Mouse (Mus musculus) intestine, embryonic 16.5 days (tissue): Measurements from ENCODE around the gene Armc10. TPM values are rescaled to one million over a fixed set of nuclear protein-coding genes. Genes with fewer than 3 reads are reported as not detected.
"Not testable (repeated sequence)": the region's sequence is repeated elsewhere in the genome, so short reads cannot be mapped to it uniquely, and the experiment has no call there.

ENCODE experiments used
- ATAC-seq: fragments of 200-750 bp; cut with Nextera tagmentation; 2 replicates; pipeline ENCODE4 v1.8.0; 2017; ENCODE audit warnings: moderate TSS enrichment, moderate library complexity
- H3K27ac ChIP-seq: fragments of 300-500 bp; sonication (generic); 2 replicates; pipeline ENCODE4 v1.5.1; 2014; ENCODE audit warnings: mild to moderate bottlenecking, low read length
- H3K27me3 ChIP-seq: fragments of 300-500 bp; sonication (generic); replicated peaks from 2 replicates; pipeline ENCODE4 v1.6.1; 2014; ENCODE audit warnings: low read length, control low read depth, mixed read lengths; ENCODE audit not compliant: control insufficient read depth, insufficient read depth
- H3K36me3 ChIP-seq: fragments of 300-500 bp; sonication (generic); 2 replicates; pipeline ENCODE4 v1.6.1; 2014; ENCODE audit warnings: low read length, control low read depth; ENCODE audit not compliant: control insufficient read depth, insufficient read depth
- H3K4me1 ChIP-seq: fragments of 300-500 bp; sonication (generic); 2 replicates; pipeline ENCODE4 v1.6.1; 2014; ENCODE audit warnings: low read length, control low read depth, mixed read lengths; ENCODE audit not compliant: control insufficient read depth, insufficient read depth
- H3K4me2 ChIP-seq: fragments of 300-500 bp; sonication (generic); 2 replicates; pipeline ENCODE4 v1.6.1; 2014; ENCODE audit warnings: low read depth, low read length, control low read depth
- H3K4me3 ChIP-seq: fragments of 300-500 bp; sonication (generic); 2 replicates; pipeline ENCODE4 v1.5.1; 2014; ENCODE audit warnings: mild to moderate bottlenecking, low read length
- H3K9ac ChIP-seq: fragments of 300-500 bp; sonication (generic); 2 replicates; pipeline ENCODE4 v1.6.1; 2014; ENCODE audit warnings: low read depth, low read length
- H3K9me3 ChIP-seq: fragments of 300-500 bp; sonication (generic); 2 replicates; pipeline ENCODE4 v1.6.1; 2016; ENCODE audit warnings: low read length, control low read depth; ENCODE audit not compliant: control insufficient read depth
- WGBS: fragments of 180-500 bp; shearing (Covaris S2); extraction: QIAGEN DNeasy Blood & Tissue Kit; methylation state at CpG from one replicate; pipeline ENCODE4 v1.1.7; 2014; 5-methylcytosine and 5-hydroxymethylcytosine counted together
- polyA plus RNA-seq: library from polyadenylated mRNA; unstranded; fragments of >200 nt; fragmentation: Nextera tagmentation; extraction: Ambion mirVana; gene quantifications from 2 replicates; pipeline ENCODE4 v1.2.1, GENCODE M21; 2015

Armc10 gene
- polyA plus RNA-seq, 1 experiment from 2014 or later: 31.2 TPM

DNA sequence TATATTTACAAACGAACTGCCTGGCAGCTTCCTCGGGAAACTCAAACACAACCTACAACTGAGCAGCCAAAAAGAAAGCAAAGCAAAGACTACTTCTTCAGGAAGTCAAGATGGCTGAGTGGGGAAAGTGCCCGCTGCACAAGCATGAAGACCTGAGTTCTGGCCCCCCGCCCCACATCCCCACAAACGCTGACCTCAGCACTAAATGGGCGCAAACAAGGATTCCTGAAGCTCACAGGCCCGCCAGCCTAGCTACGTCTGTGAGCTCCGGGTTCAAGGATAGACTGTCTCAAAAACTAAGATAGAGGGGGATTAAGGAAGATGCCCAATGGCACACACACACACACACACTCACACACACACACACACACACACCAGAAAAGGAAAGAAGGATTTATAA is 32.8 kb downstream of the Armc10 start:
- Histone ChIP-seq H3K36me3 (peaks cover 6% of the 10 kb centered on the region), H3K9me3 (no peaks in the 10 kb centered on the region), H3K27ac (no peak overlapping the region), H3K4me2 (no peak overlapping the region), H3K4me3 (no peak overlapping the region), H3K4me1 (0 out of 2 replicates have a peak, but pooled peaks cover 1% of the 10 kb centered on the region), H3K9ac (no peak overlapping the region), H3K27me3 (no peaks in the 10 kb centered on the region)
- ATAC-seq: no peak
- WGBS: 96% methylated on average over 9 of the region's 9 CpGs

DNA sequence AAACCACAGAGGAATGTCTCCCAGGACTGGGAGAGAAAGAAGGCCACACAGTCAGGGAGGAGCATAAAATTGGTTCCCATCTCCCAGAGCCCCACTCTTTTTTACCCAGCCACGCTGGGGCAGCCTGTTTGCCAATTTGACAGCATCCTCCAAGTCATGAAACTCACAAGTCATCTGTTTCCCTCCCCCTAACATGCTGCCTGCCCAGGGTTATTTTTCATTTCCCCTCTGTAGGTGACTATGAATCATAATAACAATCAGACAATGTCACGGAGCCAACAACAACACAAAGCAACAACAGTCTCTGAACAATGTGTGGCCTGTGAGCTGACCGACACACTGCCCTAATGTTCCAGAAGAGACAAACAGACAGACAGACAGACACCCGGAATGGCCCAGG is 34.4 kb downstream of the Armc10 start:
- Histone ChIP-seq H3K4me1 (no peaks in the 10 kb centered on the region), H3K27me3 (no peaks in the 10 kb centered on the region), H3K36me3 (peaks cover 6% of the 10 kb centered on the region), H3K27ac (no peak overlapping the region), H3K4me2 (no peak overlapping the region), H3K9ac (no peak overlapping the region), H3K4me3 (no peak overlapping the region), H3K9me3 (0 out of 2 replicates have a peak, but pooled peaks cover 2% of the 10 kb centered on the region)
- ATAC-seq: no peak
- 68% methylated on average over 4 of the region's 4 CpGs for WGBS

DNA sequence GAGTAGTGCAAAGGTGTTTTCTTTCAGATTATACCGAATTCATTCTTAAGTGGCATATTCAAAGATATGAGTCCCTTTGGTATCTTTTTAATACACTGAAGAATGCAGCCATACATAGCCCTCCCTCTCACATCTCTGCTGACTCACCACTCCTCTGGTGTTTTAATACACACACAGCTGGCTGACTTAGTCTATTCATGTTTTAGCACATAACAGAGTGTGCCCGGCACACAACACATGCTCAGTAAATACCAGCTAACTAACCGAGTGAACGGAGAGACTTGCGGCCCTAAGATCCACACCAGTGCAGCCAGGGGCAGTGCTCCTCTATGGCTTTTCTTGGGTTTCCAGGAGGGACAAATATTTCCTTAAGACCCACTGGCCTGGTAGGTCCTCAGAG is 35.3 kb downstream of the Armc10 start:
- Histone ChIP-seq H3K4me3 (no peak overlapping the region), H3K36me3 (no peaks in the 10 kb centered on the region), H3K27me3 (no peaks in the 10 kb centered on the region), H3K9ac (no peak overlapping the region), H3K4me2 (no peak overlapping the region), H3K4me1 (no peaks in the 10 kb centered on the region), H3K9me3 (0 out of 2 replicates have a peak, but pooled peaks cover 2% of the 10 kb centered on the region), H3K27ac (no peak overlapping the region)
- ATAC-seq: no peak
- WGBS: 77% methylated on average over 5 of the region's 5 CpGs

DNA sequence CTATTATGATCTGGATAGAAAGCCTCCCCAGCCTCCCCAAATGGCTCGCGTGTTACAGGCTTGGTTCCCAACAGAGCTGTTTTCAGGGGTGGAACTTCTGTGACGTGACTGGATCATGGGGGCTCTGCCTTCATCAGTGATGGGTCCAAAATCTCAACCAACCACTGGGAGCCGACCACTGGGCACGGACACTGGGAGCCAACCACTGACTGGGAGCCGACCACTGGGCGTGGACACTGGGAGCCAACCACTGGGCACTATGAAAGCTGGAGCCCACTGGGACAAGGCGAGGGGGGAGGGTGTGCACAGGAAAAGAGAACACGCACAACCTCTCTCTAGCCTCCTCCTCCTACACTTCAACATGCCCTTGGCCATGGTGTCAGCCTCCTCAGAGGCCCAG is 38.2 kb downstream of the Armc10 start:
- Histone ChIP-seq H3K4me1 (no peaks in the 10 kb centered on the region), H3K4me3 (no peak overlapping the region), H3K36me3 (no peaks in the 10 kb centered on the region), H3K27me3 (no peaks in the 10 kb centered on the region), H3K9me3 (0 out of 2 replicates have a peak, but pooled peaks cover 2% of the 10 kb centered on the region), H3K4me2 (no peak overlapping the region), H3K9ac (no peak overlapping the region), H3K27ac (no peak overlapping the region)
- ATAC-seq: no peak
- 92% methylated on average over 9 of the region's 9 CpGs for WGBS

DNA sequence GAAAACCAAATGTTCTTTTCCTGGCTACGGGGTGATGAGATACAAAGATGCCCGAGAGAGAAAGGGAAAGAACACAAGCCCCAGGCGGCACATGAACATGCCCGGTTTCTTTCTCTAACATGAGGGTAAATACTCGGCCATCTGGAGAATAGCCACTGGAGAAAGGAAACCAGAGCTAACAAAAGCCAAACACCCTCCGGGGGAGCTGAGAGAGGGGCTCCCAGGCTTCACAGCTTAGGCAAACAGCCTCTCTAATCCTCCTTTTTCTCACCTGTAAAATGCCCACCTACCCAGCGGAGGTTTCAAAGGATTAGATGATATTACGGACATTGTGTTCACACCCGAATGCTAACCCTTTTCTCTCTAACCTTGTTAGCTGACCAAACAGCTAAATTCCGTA is 39.4 kb downstream of the Armc10 start:
- 67% methylated on average over 10 of the region's 10 CpGs for WGBS
- H3K4me2 ChIP-seq: no peak overlapping the region

DNA sequence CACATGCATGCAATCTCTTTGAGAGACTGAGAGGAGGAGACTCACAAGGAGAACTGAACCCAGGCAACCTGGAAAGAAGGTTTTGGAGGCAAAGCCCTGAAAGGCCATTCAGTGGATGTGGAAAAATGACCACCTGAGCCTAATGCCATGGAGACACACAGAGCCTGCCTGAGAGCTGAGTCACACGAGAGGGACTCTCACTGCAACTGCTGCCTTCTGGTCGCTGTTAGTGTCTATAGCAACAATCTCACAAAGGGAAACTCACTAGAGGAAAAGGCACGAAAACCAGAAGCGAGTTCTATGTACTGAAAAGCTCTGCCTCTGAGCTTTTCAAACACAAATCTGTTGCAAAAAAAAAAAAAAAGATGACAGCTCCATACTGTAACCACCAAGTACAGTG is 41.4 kb downstream of the Armc10 start:
- Histone ChIP-seq H3K4me3 (no peak overlapping the region), H3K4me2 (no peak overlapping the region), H3K36me3 (no peaks in the 10 kb centered on the region), H3K4me1 (no peaks in the 10 kb centered on the region), H3K27me3 (no peaks in the 10 kb centered on the region), H3K9me3 (0 out of 2 replicates have a peak, but pooled peaks cover 2% of the 10 kb centered on the region), H3K27ac (no peak overlapping the region), H3K9ac (no peak overlapping the region)
- no peak for ATAC-seq
- 57% methylated on average over 4 of the region's 4 CpGs for WGBS

More for the DNA sequence above, 39.4 kb downstream of the Armc10 start:
- 0 out of 2 replicates have a peak, but pooled peaks cover 2% of the 10 kb centered on the region for H3K9me3 ChIP-seq
- H3K9ac ChIP-seq: no peak overlapping the region
- no peaks in the 10 kb centered on the region for H3K27me3 ChIP-seq
- no peak for ATAC-seq
- H3K4me3 ChIP-seq: no peak overlapping the region
- no peaks in the 10 kb centered on the region for H3K4me1 ChIP-seq
- H3K36me3 ChIP-seq: no peaks in the 10 kb centered on the region
- H3K27ac ChIP-seq: no peak overlapping the region

DNA sequence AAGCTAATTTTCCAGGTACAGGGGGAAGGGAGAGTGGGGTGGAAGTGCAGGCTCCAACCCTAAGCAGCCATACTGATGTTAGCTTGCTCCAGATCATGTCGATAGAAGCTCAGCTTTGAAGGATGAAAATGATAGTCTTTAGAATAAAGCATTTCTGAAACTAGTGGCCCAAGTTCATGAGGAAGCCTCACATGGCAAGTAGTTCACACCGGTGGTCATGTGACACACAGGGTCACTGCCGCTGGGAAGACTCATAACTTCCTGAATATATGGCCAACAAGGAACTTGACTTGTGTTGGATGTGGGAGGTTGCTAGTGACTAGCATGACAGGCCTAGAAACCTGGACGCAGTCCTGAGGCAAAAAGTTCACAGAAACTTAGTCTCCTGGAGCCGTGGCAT is 46.6 kb downstream of the Armc10 start:
- H3K4me2 ChIP-seq: no peak overlapping the region
- peaks cover 8% of the 10 kb centered on the region for H3K4me1 ChIP-seq
- H3K27ac ChIP-seq: no peak overlapping the region
- no peaks in the 10 kb centered on the region for H3K36me3 ChIP-seq
- H3K4me3 ChIP-seq: no peak overlapping the region
- no peaks in the 10 kb centered on the region for H3K27me3 ChIP-seq
- no peak for ATAC-seq
- WGBS: 90% methylated on average over 5 of the region's 5 CpGs
- no peaks in the 10 kb centered on the region for H3K9me3 ChIP-seq
- no peak overlapping the region for H3K9ac ChIP-seq

DNA sequence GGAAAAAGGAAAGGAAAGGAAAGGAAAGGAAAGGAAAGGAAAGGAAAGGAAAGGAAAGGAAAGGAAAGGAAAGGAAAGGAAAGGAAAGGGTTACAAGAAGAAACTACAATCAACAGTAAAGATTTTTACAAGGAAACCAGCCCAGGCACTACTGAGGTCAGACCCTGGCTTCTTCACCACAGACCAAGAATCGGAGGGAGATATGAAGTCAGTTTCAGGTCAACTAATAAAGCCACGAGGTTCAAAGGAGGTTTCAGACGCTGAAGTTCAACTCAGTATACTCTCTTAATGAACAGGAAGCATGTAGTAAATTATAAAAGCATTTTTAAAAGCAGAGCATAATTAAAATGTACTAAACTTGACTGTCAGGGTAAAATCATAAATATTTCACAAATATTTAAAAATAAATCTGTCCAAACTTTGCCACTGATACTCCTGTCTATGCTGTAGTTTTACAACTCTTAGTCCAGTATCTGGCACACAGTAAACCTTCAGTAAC is 47.8 kb downstream of the Armc10 start:
- Histone ChIP-seq H3K4me2 (no peak overlapping the region), H3K9ac (no peak overlapping the region), H3K36me3 (no peaks in the 10 kb centered on the region), H3K27ac (no peak overlapping the region), H3K27me3 (no peaks in the 10 kb centered on the region), H3K9me3 (no peaks in the 10 kb centered on the region), H3K4me3 (no peak overlapping the region), H3K4me1 (peaks cover 8% of the 10 kb centered on the region)
- WGBS: 41% methylated on average over 3 of the region's 3 CpGs
- peak; percentile 65; the same call in 1 of the 2 replicates for ATAC-seq

DNA sequence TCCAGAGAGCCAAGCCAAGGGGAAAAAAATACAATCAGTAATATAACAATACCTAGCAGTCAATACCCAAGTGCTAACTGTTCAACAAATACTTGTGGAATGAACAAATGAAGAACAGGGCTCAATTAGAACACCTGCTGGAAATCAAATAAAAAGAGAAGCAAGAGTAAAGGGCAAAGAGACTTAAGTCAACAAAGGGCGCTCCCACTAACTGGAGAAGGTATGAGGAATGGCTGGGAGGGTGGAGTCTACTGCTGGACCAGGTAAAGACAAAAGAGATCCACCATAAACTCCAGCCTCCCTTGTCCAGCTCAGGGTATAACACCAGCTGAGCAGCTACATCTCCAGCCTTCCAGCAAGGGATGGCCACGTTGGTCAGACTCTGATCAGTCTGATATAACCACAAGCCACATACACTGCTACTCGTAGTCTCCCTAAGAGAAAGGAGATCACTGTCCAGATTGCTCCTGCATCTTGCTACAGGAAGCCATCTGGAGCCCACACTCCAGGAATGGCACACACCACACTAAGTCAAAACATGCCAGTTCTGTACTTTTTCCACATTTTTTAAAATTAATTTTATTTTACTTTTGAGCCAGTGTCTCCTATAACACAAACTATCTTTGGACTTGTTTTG is 49.4 kb downstream of the Armc10 start:
- Histone ChIP-seq H3K27me3 (no peaks in the 10 kb centered on the region), H3K4me3 (no peak overlapping the region), H3K27ac (no peak overlapping the region), H3K4me1 (peaks cover 8% of the 10 kb centered on the region), H3K9me3 (no peaks in the 10 kb centered on the region), H3K9ac (no peak overlapping the region), H3K36me3 (no peaks in the 10 kb centered on the region), H3K4me2 (no peak overlapping the region)
- WGBS: 74% methylated on average over 3 of the region's 3 CpGs
- peak; percentile 72 for ATAC-seq

DNA sequence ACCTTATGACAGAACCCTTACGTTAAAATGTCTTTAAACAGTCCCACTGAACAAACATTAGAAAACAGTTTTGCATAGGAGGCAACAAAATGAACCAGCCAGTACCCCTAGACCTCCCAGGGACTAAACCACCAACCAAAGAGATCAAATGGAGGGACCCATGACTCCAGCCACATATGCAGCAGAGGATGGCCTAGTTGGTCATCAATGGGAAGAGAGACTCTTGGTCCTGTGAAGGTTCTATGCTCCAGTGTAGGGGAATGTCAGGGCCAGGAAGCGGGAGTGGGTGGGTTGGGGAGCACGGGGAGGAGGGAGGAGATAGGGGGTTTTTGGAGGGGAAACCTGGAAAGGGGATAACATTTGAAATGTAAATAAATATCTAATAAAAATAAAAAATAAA is 53.9 kb downstream of the Armc10 start:
- not testable (repeated sequence) for H3K4me1 ChIP-seq, H3K4me2 ChIP-seq, H3K27ac ChIP-seq, H3K27me3 ChIP-seq, ATAC-seq, H3K4me3 ChIP-seq, H3K36me3 ChIP-seq, H3K9me3 ChIP-seq, H3K9ac ChIP-seq
- WGBS: 86% methylated on average over 3 of the region's 3 CpGs
